Mouse (Mus musculus): ENCODE measurements around the gene Rhbdd1. TPM values are rescaled to one million over a fixed set of nuclear protein-coding genes. Genes with fewer than 3 reads are reported as not detected.

The Rhbdd1 gene
- total and polyA plus RNA-seq, 2 experiments from 2014 or later = 2.2 to 5.3 TPM

GRCm38 (mm10) chr1:82291930-82292712 is 24.1 kb upstream of the Rhbdd1 start:
- Histone ChIP-seq H3K4me1 (ENCODE audit: insufficient read depth) (peaks cover 17% of the 10 kb centered on the region; the same call in 1 of the 2 replicates), H3K9me3 (ENCODE audit: low read length) (no peaks in the 10 kb centered on the region), H3K27ac (ENCODE audit: low read depth, low read length) (peak overlapping the region; percentile 95), H3K9ac (peak overlapping the region; percentile 76), H3K4me3 (ENCODE audit: low read depth, low read length) (peak overlapping the region; percentile 88), H3K27me3 (ENCODE audit: insufficient read depth, low read length) (no peaks in the 10 kb centered on the region), H3K4me2 (ENCODE audit: low read depth) (peak overlapping the region; percentile 72), H3K36me3 (ENCODE audit: insufficient read depth) (peaks cover 4% of the 10 kb centered on the region; the same call in 1 of the 2 replicates)
- 2% methylated on average over 23 of the region's 23 CpGs for WGBS
- DNase-seq (no peak), ATAC-seq (no peak)
- TF ChIP-seq CTCF (IDR thresholded peaks at IDR 0.05; ENCODE audit: low read depth) = peak; percentile 6; the same call in 1 of the 2 replicates

GRCm38 (mm10) chr1:82292771-82293170 is 23.5 kb upstream of the Rhbdd1 start:
- H3K9me3 ChIP-seq (ENCODE audit: low read length) = no peaks in the 10 kb centered on the region
- H3K9ac ChIP-seq = peak overlapping the region; percentile 33
- H3K27ac ChIP-seq (ENCODE audit: low read depth, low read length) = peak overlapping the region; percentile 36; the same call in 1 of the 2 replicates
- H3K4me3 ChIP-seq (ENCODE audit: low read depth, low read length) = peak overlapping the region; percentile 88
- H3K4me2 ChIP-seq (ENCODE audit: low read depth) = peak overlapping the region; percentile 72
- WGBS = under 1% methylated on average over 13 of the region's 13 CpGs
- ATAC-seq (peak; percentile 59), DNase-seq (peak; percentile 85)
- H3K27me3 ChIP-seq (ENCODE audit: insufficient read depth, low read length) = no peaks in the 10 kb centered on the region
- peaks cover 3% of the 10 kb centered on the region; the same call in 1 of the 2 replicates for H3K36me3 ChIP-seq (ENCODE audit: insufficient read depth)
- peaks cover 12% of the 10 kb centered on the region; the same call in 1 of the 2 replicates for H3K4me1 ChIP-seq (ENCODE audit: insufficient read depth)
- no peak for TF ChIP-seq CTCF (IDR thresholded peaks at IDR 0.05; ENCODE audit: low read depth)

- no peak overlapping the region for H3K4me2 ChIP-seq (ENCODE audit: low read depth)
- H3K27me3 ChIP-seq (ENCODE audit: insufficient read depth, low read length) = no peaks in the 10 kb centered on the region
- H3K4me3 ChIP-seq (ENCODE audit: low read depth, low read length) = no peak overlapping the region
- peak; percentile 79 for TF ChIP-seq CTCF (IDR thresholded peaks at IDR 0.05; ENCODE audit: low read depth)
- H3K36me3 ChIP-seq (ENCODE audit: insufficient read depth) = no peaks in the 10 kb centered on the region
- H3K9ac ChIP-seq = no peak overlapping the region
- no peaks in the 10 kb centered on the region for H3K9me3 ChIP-seq (ENCODE audit: low read length)
- peak; percentile 86 for DNase-seq
- peaks cover 9% of the 10 kb centered on the region; the same call in 1 of the 2 replicates for H3K4me1 ChIP-seq (ENCODE audit: insufficient read depth)
- H3K27ac ChIP-seq (ENCODE audit: low read depth, low read length) = no peak overlapping the region
- ATAC-seq = no peak
- WGBS = 7% methylated on average over 6 of the region's 6 CpGs
These were observed 22.1 kb upstream of the Rhbdd1 start for GRCm38 (mm10) chr1:82294102-82294501.

- H3K4me1 ChIP-seq (ENCODE audit: insufficient read depth) = no peaks in the 10 kb centered on the region
- no peak for TF ChIP-seq CTCF (IDR thresholded peaks at IDR 0.05; ENCODE audit: low read depth)
- no peaks in the 10 kb centered on the region for H3K36me3 ChIP-seq (ENCODE audit: insufficient read depth)
- WGBS = 44% methylated on average over 1 of the region's 1 CpGs
- H3K27me3 ChIP-seq (ENCODE audit: insufficient read depth, low read length) = no peaks in the 10 kb centered on the region
- ATAC-seq (no peak), DNase-seq (no peak)
- H3K9ac ChIP-seq = no peak overlapping the region
- H3K4me2 ChIP-seq (ENCODE audit: low read depth) = no peak overlapping the region
- H3K9me3 ChIP-seq (ENCODE audit: low read length) = no peaks in the 10 kb centered on the region
- H3K4me3 ChIP-seq (ENCODE audit: low read depth, low read length) = no peak overlapping the region
- no peak overlapping the region for H3K27ac ChIP-seq (ENCODE audit: low read depth, low read length)
These were observed 17.7 kb upstream of the Rhbdd1 start for GRCm38 (mm10) chr1:82298586-82298985.

GRCm38 (mm10) chr1:82304483-82304882 is 11.8 kb upstream of the Rhbdd1 start:
- TF ChIP-seq CTCF (IDR thresholded peaks at IDR 0.05; ENCODE audit: low read depth) = no peak
- DNase-seq (no peak), ATAC-seq (no peak)
- Histone ChIP-seq H3K4me3 (ENCODE audit: low read depth, low read length) (no peak overlapping the region), H3K27me3 (ENCODE audit: insufficient read depth, low read length) (no peaks in the 10 kb centered on the region), H3K9me3 (ENCODE audit: low read length) (no peaks in the 10 kb centered on the region), H3K4me2 (ENCODE audit: low read depth) (no peak overlapping the region), H3K36me3 (ENCODE audit: insufficient read depth) (no peaks in the 10 kb centered on the region), H3K4me1 (ENCODE audit: insufficient read depth) (no peaks in the 10 kb centered on the region), H3K27ac (ENCODE audit: low read depth, low read length) (no peak overlapping the region), H3K9ac (no peak overlapping the region)
- WGBS = 78% methylated on average over 3 of the region's 3 CpGs

GRCm38 (mm10) chr1:82316746-82317126 is 484 bp downstream of the Rhbdd1 start:
- Histone ChIP-seq H3K9me3 (ENCODE audit: low read length) (no peaks in the 10 kb centered on the region), H3K4me2 (ENCODE audit: low read depth) (peak overlapping the region; percentile 79), H3K27me3 (ENCODE audit: insufficient read depth, low read length) (no peaks in the 10 kb centered on the region), H3K4me3 (ENCODE audit: low read depth, low read length) (peak overlapping the region; percentile 86), H3K36me3 (ENCODE audit: insufficient read depth) (no peaks in the 10 kb centered on the region), H3K27ac (ENCODE audit: low read depth, low read length) (peak overlapping the region; percentile 94), H3K9ac (peak overlapping the region; percentile 77), H3K4me1 (ENCODE audit: insufficient read depth) (peaks cover 12% of the 10 kb centered on the region; the same call in 1 of the 2 replicates)
- 5% methylated on average over 24 of the region's 26 CpGs for WGBS
- DNase-seq = no peak
- TF ChIP-seq CTCF (IDR thresholded peaks at IDR 0.05; ENCODE audit: low read depth) = no peak
- peak; percentile 51 for ATAC-seq

GRCm38 (mm10) chr1:82320456-82320855 is 4.2 kb downstream of the Rhbdd1 start:
- 0 out of 2 replicates have a peak overlapping the region, but pooled peaks have one; percentile 22 for H3K27ac ChIP-seq (ENCODE audit: low read depth, low read length)
- 36% methylated on average over 6 of the region's 6 CpGs for WGBS
- no peaks in the 10 kb centered on the region for H3K9me3 ChIP-seq (ENCODE audit: low read length)
- no peak overlapping the region for H3K4me3 ChIP-seq (ENCODE audit: low read depth, low read length)
- DNase-seq = peak; percentile 60
- H3K4me1 ChIP-seq (ENCODE audit: insufficient read depth) = peaks cover 12% of the 10 kb centered on the region; the same call in 1 of the 2 replicates
- H3K27me3 ChIP-seq (ENCODE audit: insufficient read depth, low read length) = no peaks in the 10 kb centered on the region
- no peaks in the 10 kb centered on the region for H3K36me3 ChIP-seq (ENCODE audit: insufficient read depth)
- H3K4me2 ChIP-seq (ENCODE audit: low read depth) = peak overlapping the region; percentile 13; the same call in 1 of the 2 replicates
- H3K9ac ChIP-seq = no peak overlapping the region
- ATAC-seq = no peak
- no peak for TF ChIP-seq CTCF (IDR thresholded peaks at IDR 0.05; ENCODE audit: low read depth)

Measured in forebrain, postnatal 0 days (tissue).